16 mouse cellular contexts compared by ENCODE assay signal in the genomic region with DNA sequence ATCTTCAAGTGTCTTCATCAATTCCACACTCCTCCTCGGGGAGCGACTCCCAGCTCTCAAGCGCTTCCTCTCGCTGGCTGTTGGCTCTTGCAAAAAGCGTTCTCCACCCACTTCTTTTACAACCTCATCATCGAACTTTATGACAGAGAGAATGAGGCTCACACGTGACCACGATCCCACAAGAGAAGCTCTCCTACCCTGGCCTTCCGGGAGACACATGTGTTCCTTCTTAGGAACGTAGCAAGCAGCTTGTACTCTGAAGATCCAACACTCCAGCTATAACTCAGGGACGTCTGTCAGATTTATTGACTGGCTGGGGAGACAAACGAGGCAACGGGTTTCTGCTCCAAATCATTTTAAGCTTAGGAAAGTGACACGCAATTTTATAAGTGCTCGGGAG.
A peak's percentile ranks its signal among the peaks of the same experiment; 100 is the strongest.
DNase-seq lines count a peak whose midpoint lies in the region; ATAC-seq and TF ChIP-seq lines count a peak whose summit lies in the region.
"Had no signal": no experiment of that assay in that cellular context is flagged by ENCODE, and none has a peak within 500 bp of the region (broad histone marks: within the 10 kb centered on the region; RNA-seq: fewer than 3 reads in every experiment).

No protein-coding gene starts in this region.

- ATAC-seq in intestine, embryonic 15.5 days, result peak; percentile 52
- no peak for ATAC-seq in intestine, postnatal 0 days
- no peak for ATAC-seq in limb, embryonic 13.5 days (ENCODE audit: low FRiP score, low read depth)
- ATAC-seq: activated CD4-positive, CD25-positive, alpha-beta regulatory T cell, adult 4 months; forebrain, embryonic 15.5 days; Patski had no signal

- no peak overlapping the region for H3K9ac ChIP-seq in intestine, embryonic 15.5 days
- no peak overlapping the region for H3K9ac ChIP-seq in intestine, postnatal 0 days (ENCODE audit: low read depth, low read length)
- no peak overlapping the region for H3K9ac ChIP-seq in limb, embryonic 13.5 days
- H3K9ac ChIP-seq: embryonic facial prominence, embryonic 12.5 days; forebrain, embryonic 15.5 days; hindbrain, embryonic 12.5 days had no signal

- no peak overlapping the region for H3K27ac ChIP-seq in intestine, embryonic 15.5 days
- H3K27ac ChIP-seq in intestine, postnatal 0 days (ENCODE audit: low read depth, low read length), result no peak overlapping the region
- H3K27ac ChIP-seq in kidney, adult 2 months (ENCODE audit: insufficient read depth, low read depth, low read length), result no peak overlapping the region
- no peak overlapping the region for H3K27ac ChIP-seq in limb, embryonic 13.5 days
- no peak overlapping the region for H3K27ac ChIP-seq in limb, embryonic 10.5 days
- H3K27ac ChIP-seq: embryonic facial prominence, embryonic 12.5 days; forebrain, embryonic 15.5 days; heart, embryonic 10.5 days; hindbrain, embryonic 12.5 days had no signal

- no peak overlapping the region for H3K4me2 ChIP-seq in intestine, embryonic 15.5 days (replicated peaks)
- no peak overlapping the region for H3K4me2 ChIP-seq in intestine, postnatal 0 days (replicated peaks; ENCODE audit: low read depth)
- H3K4me2 ChIP-seq in limb, embryonic 13.5 days (replicated peaks), result peak overlapping the region; percentile 16; the same call in 1 of the 2 replicates
- H3K4me2 ChIP-seq: embryonic facial prominence, embryonic 12.5 days; forebrain, embryonic 15.5 days had no signal

- H3K4me1 ChIP-seq in intestine, embryonic 15.5 days (replicated peaks), result peaks cover 6% of the 10 kb centered on the region; the same call in 1 of the 2 replicates
- H3K4me1 ChIP-seq in intestine, postnatal 0 days (replicated peaks; ENCODE audit: control insufficient read depth, insufficient read depth, low read length), result no peaks in the 10 kb centered on the region
- H3K4me1 ChIP-seq in kidney, adult 2 months (ENCODE audit: control insufficient read depth, insufficient read depth, low read length), result no peaks in the 10 kb centered on the region
- 0 out of 2 replicates have a peak, but pooled peaks cover 11% of the 10 kb centered on the region for H3K4me1 ChIP-seq in limb, embryonic 13.5 days
- peaks cover 14% of the 10 kb centered on the region for H3K4me1 ChIP-seq in limb, embryonic 10.5 days
- H3K4me1 ChIP-seq: embryonic facial prominence, embryonic 12.5 days; forebrain, embryonic 15.5 days had no signal

- no peaks in the 10 kb centered on the region for H3K27me3 ChIP-seq in intestine, embryonic 15.5 days (replicated peaks)
- H3K27me3 ChIP-seq in intestine, postnatal 0 days (replicated peaks; ENCODE audit: control insufficient read depth, insufficient read depth, low read length), result no peaks in the 10 kb centered on the region
- H3K27me3 ChIP-seq in kidney, adult 2 months (replicated peaks; ENCODE audit: control insufficient read depth, insufficient read depth, low read length), result no peaks in the 10 kb centered on the region
- peaks cover 3% of the 10 kb centered on the region; the same call in 1 of the 2 replicates for H3K27me3 ChIP-seq in limb, embryonic 13.5 days
- no peaks in the 10 kb centered on the region for H3K27me3 ChIP-seq in limb, embryonic 10.5 days (ENCODE audit: low read depth, poor library complexity, severe bottlenecking)
- H3K27me3 ChIP-seq: CH12.LX; embryonic facial prominence, embryonic 12.5 days; forebrain, embryonic 15.5 days; hindbrain, embryonic 12.5 days; Patski had no signal

- WGBS in intestine, embryonic 15.5 days, result 52% methylated on average over 15 of the region's 15 CpGs
- 55% methylated on average over 15 of the region's 15 CpGs for WGBS in intestine, postnatal 0 days
- 38% methylated on average over 15 of the region's 15 CpGs for WGBS in kidney, adult 2 months
- 29% methylated on average over 15 of the region's 15 CpGs for WGBS in limb, embryonic 13.5 days
- 52% methylated on average over 15 of the region's 15 CpGs for WGBS in limb, embryonic 10.5 days

- no peak for TF ChIP-seq CTCF in intestine, postnatal 0 days (IDR thresholded peaks at IDR 0.05; ENCODE audit: low read depth)
- TF ChIP-seq CTCF in kidney, adult 2 months (conservative IDR thresholded peaks at IDR 0.05; ENCODE audit: insufficient read depth, insufficient read length, low read depth, low read length), result no peak

- no peaks in the 10 kb centered on the region for H3K36me3 ChIP-seq in intestine, embryonic 15.5 days
- H3K36me3 ChIP-seq in intestine, postnatal 0 days (ENCODE audit: control insufficient read depth, insufficient read depth), result no peaks in the 10 kb centered on the region
- no peaks in the 10 kb centered on the region for H3K36me3 ChIP-seq in kidney, adult 2 months (ENCODE audit: control insufficient read depth, insufficient read depth, low read length)
- no peaks in the 10 kb centered on the region for H3K36me3 ChIP-seq in limb, embryonic 13.5 days
- no peaks in the 10 kb centered on the region for H3K36me3 ChIP-seq in limb, embryonic 10.5 days
- H3K36me3 ChIP-seq: embryonic facial prominence, embryonic 12.5 days; forebrain, embryonic 15.5 days; heart, embryonic 10.5 days; hindbrain, embryonic 12.5 days had no signal

- no peak for TF ChIP-seq POLR2A in kidney, adult 2 months (IDR thresholded peaks at IDR 0.05; ENCODE audit: low read depth, low read length)

- H3K9me3 ChIP-seq in intestine, embryonic 15.5 days, result no peaks in the 10 kb centered on the region
- H3K9me3 ChIP-seq in intestine, postnatal 0 days (ENCODE audit: control insufficient read depth), result no peaks in the 10 kb centered on the region
- H3K9me3 ChIP-seq in limb, embryonic 13.5 days, result peaks cover 9% of the 10 kb centered on the region
- no peaks in the 10 kb centered on the region for H3K9me3 ChIP-seq in limb, embryonic 10.5 days (replicated peaks)
- H3K9me3 ChIP-seq: forebrain, embryonic 15.5 days had no signal

- H3K4me3 ChIP-seq in intestine, embryonic 15.5 days (replicated peaks), result no peak overlapping the region
- no peak overlapping the region for H3K4me3 ChIP-seq in intestine, postnatal 0 days (ENCODE audit: low read depth, low read length)
- H3K4me3 ChIP-seq in kidney, adult 2 months (ENCODE audit: insufficient read depth, low read depth, low read length), result no peak overlapping the region
- no peak overlapping the region for H3K4me3 ChIP-seq in limb, embryonic 13.5 days
- no peak overlapping the region for H3K4me3 ChIP-seq in limb, embryonic 10.5 days
- H3K4me3 ChIP-seq: embryonic facial prominence, embryonic 12.5 days; forebrain, embryonic 15.5 days; heart, embryonic 10.5 days; hindbrain, embryonic 12.5 days had no signal

- DNase-seq in kidney, postnatal 10 days, result peak; percentile 23
- DNase-seq in kidney, adult 2 months, result no peak
- DNase-seq in limb, embryonic 10.5 days (ENCODE audit: low spot score), result no peak
- no peak for DNase-seq in urinary bladder, postnatal 14 days (ENCODE audit: low spot score)
- DNase-seq: cerebellum, adult 11-12 months; gastrocnemius, postnatal 36 days had no signal
